Mouse (Mus musculus): ENCODE data around the gene Zfp40. TPM values are rescaled to one million over a fixed set of nuclear protein-coding genes. Genes with fewer than 3 reads are reported as not detected.
A peak's percentile ranks its signal among the peaks of the same experiment; 100 is the strongest.
"Not testable (repeated sequence)": the region's sequence is repeated elsewhere in the genome, so short reads cannot be mapped to it uniquely, and the experiment has no call there.

Gene Zfp40
- polyA plus RNA-seq (2012; fragmentation: generic; extraction: Trizol) = 0.82 TPM

DNA sequence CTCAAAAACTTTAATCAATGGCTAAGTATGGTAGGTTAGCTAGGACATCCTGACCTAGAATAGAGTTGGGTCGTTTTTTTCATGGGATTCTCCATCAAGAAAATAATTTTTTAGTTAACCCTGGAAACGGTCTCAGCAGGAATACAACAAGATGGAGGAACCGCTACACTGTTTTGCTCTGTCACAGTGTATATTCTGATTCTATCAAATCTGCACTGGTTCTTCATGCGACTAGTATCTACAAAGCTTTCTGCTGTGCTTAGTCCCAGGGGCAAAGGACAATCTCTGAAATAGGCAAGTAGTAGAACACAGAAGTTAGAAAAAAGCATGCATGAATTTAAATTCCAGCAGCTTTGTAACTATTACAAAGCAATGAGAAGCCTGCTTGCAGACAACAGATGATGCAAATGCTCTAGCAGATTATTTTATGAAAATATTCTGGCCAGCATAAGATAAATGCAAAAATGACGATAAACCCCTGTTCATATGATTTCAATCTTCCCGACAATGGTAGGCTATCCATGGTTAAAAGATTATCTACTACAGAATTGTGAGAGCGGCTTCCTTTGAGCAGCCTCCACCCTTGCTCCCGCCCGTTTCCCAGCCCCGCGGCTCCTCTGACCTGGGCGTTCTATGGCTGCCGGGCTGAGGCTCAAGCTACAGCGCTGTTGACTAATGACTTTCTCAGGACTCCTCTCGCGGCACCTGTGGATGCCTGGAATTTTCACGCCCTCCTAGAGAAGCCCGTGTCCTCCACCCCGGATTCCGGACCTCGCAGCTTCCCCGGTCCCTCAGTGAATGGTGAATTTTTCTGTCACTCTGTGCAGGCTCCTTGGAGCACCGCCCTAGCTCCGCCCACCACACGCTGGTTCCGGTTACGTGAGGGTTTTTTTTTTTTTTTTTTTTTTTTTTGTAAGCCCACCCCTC is at the start of gene Zfp40:
TSS of gene Zfp40 (minus strand) at position 800 of the 927 bp plus-strand sequence.
- no peaks in the 10 kb centered on the region for H3K79me2 ChIP-seq (ENCODE audit: control insufficient read depth, insufficient read depth)
- peak in 1 of 3 experiments; percentile 12 for TF ChIP-seq MYOG (IDR thresholded peaks at IDR 0.05; ENCODE audit: control insufficient read depth in 1 of 3, insufficient read depth in 1 of 3, insufficient read length in 2 of 3, low read depth in 2 of 3)
- TF ChIP-seq POLR2A (IDR thresholded peaks at IDR 0.05; ENCODE audit: insufficient read length, low read depth) = peak; percentile 50
- no peak for TF ChIP-seq MAX (IDR thresholded peaks at IDR 0.05; ENCODE audit: low read depth)
- no peak for TF ChIP-seq TCF3 (IDR thresholded peaks at IDR 0.05; ENCODE audit: insufficient read length, low read depth)
- TF ChIP-seq SRF (IDR thresholded peaks at IDR 0.05; ENCODE audit: control insufficient read depth, insufficient read length, low read depth) = no peak
- no peaks in the 10 kb centered on the region for H3K27me3 ChIP-seq (ENCODE audit: control insufficient read depth, insufficient read depth, insufficient read length)
- H3ac ChIP-seq (ENCODE audit: control insufficient read depth, insufficient read length) = peak within 1 kb of the TSS; percentile 16
- H3K36me3 ChIP-seq (ENCODE audit: control insufficient read depth, insufficient read depth) = peaks cover 2% of the 10 kb centered on the region
- H3K4me3 ChIP-seq = peak within 1 kb of the TSS; percentile 48
- peak within 1 kb of the TSS; percentile 91 for H3K4me2 ChIP-seq (ENCODE audit: low read depth)

DNA sequence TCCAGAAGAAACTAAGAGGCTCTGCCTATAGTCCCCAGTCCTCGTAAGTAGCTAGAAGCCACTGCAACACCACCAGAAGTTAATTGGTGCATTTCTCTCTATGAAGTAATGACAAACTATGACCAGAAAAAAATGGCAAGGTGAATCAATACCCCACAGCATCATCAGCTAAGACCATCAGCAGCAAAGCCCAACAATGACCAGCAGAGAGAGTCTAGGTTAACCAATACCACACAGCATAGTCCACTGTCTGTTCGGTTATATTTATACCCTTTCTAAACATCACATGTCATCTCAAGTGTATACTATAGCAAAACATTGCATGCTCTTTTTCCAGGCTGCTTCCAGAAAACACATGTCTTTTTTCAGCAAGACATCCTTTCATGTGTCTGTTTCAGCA is 25.3 kb upstream of the Zfp40 start:
- no peak overlapping the region for H3ac ChIP-seq (ENCODE audit: control insufficient read depth, insufficient read length)
- TF ChIP-seq TCF3 (IDR thresholded peaks at IDR 0.05; ENCODE audit: insufficient read length, low read depth) = no peak
- no peak for TF ChIP-seq USF1 (IDR thresholded peaks at IDR 0.05; ENCODE audit: low read depth)
- no peaks in the 10 kb centered on the region for H3K27me3 ChIP-seq (ENCODE audit: control insufficient read depth, insufficient read depth, insufficient read length)
- no peaks in the 10 kb centered on the region for H3K79me2 ChIP-seq (ENCODE audit: control insufficient read depth, insufficient read depth)
- H3K4me2 ChIP-seq (ENCODE audit: low read depth) = no peak overlapping the region
- H3K4me3 ChIP-seq = no peak overlapping the region
- no peaks in the 10 kb centered on the region for H3K36me3 ChIP-seq (ENCODE audit: control insufficient read depth, insufficient read depth)

DNA sequence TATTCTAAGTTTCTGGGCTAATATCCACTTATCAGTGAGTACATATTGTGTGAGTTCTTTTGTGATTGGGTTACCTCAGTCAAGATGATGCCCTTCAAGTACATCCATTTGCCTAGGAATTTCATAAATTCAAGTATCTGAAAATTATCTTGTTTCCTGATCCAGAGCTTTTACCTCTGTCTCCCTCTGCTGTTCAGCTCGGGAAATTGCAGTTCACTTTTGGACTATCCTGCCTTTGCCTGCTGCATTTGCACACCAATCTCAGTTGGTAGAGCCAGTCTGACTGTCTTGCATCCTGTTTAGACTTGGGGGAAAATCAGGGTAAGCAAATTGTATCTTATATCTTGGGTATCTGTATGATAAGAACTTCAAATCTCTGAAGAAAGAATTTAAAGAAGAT is 6.8 kb upstream of the Zfp40 start:
- not testable (repeated sequence) for H3ac ChIP-seq (ENCODE audit: control insufficient read depth, insufficient read length); H3K27me3 ChIP-seq (ENCODE audit: control insufficient read depth, insufficient read depth, insufficient read length); H3K79me2 ChIP-seq (ENCODE audit: control insufficient read depth, insufficient read depth); H3K4me2 ChIP-seq (ENCODE audit: low read depth); H3K4me3 ChIP-seq; H3K36me3 ChIP-seq (ENCODE audit: control insufficient read depth, insufficient read depth)

DNA sequence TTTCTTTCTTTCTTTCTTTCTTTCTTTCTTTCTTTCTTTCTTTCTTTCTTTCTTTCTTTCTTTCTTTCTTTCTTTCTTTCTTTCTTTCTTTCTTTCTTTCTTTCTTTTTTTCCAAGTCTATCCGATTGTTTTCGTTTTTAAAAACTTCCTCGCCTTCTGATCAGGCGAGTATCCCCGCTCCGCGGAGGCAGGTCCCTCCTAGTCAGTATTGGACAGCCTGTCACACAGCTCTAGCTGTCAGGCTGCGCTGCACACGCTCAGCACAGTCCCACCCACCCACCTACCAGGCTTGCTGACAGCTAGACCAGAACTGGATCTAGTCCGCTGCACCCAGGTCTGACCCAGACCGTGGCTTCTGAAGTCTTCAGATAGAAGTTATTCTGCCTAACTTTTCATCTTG is 389 bp upstream of the Zfp40 start:
- H3K27me3 ChIP-seq (ENCODE audit: control insufficient read depth, insufficient read depth, insufficient read length) = no peaks in the 10 kb centered on the region
- TF ChIP-seq E2F4 (IDR thresholded peaks at IDR 0.05; ENCODE audit: insufficient read depth) = no peak
- no peak for TF ChIP-seq MYOD1 (IDR thresholded peaks at IDR 0.05; ENCODE audit: control insufficient read depth in 1 of 3, insufficient read length in 2 of 3, low read depth in 2 of 3)
- TF ChIP-seq CEBPB (IDR thresholded peaks at IDR 0.05; ENCODE audit: insufficient read depth, poor library complexity, severe bottlenecking) = no peak
- no peak for TF ChIP-seq MYOG (IDR thresholded peaks at IDR 0.05; ENCODE audit: control insufficient read depth in 1 of 3, insufficient read depth in 1 of 3, insufficient read length in 2 of 3, low read depth in 2 of 3)
- no peak for TF ChIP-seq POLR2A (IDR thresholded peaks at IDR 0.05; ENCODE audit: insufficient read length, low read depth)
- no peak for TF ChIP-seq USF1 (IDR thresholded peaks at IDR 0.05; ENCODE audit: low read depth)
- TF ChIP-seq TCF12 (IDR thresholded peaks at IDR 0.05; ENCODE audit: insufficient read depth, poor library complexity, severe bottlenecking) = no peak
- TF ChIP-seq MAX (IDR thresholded peaks at IDR 0.05; ENCODE audit: low read depth) = no peak
- TF ChIP-seq POLR2AphosphoS2 (IDR thresholded peaks at IDR 0.05; ENCODE audit: insufficient read length, low read depth) = no peak
- TF ChIP-seq SRF (IDR thresholded peaks at IDR 0.05; ENCODE audit: control insufficient read depth, insufficient read length, low read depth) = no peak
- TF ChIP-seq TCF3 (IDR thresholded peaks at IDR 0.05; ENCODE audit: insufficient read length, low read depth) = no peak
- TF ChIP-seq REST (IDR thresholded peaks at IDR 0.05; ENCODE audit: insufficient read depth, insufficient read length) = no peak

DNA sequence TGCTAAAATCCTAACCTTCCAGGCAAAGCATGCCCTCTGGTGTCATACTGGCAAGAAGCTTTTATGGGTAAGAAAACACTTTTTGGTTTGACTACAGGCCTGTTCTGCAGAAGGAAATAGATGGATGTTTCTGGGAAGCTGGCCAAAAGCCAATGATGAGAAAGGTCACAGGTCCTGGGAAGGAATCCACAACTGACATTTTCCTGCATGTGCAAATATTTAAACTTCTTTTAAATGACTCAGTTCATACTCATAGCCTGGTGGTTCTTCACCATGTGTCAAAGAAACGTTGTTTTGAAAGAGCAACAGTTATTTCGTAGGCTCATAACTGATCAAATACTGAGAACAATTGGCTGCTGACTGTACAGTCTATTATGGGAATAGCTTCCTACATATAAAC is 5.4 kb downstream of the Zfp40 start:
- no peak overlapping the region for H3K4me2 ChIP-seq (ENCODE audit: low read depth)
- H3K36me3 ChIP-seq (ENCODE audit: control insufficient read depth, insufficient read depth) = peaks cover 9% of the 10 kb centered on the region
- no peak overlapping the region for H3ac ChIP-seq (ENCODE audit: control insufficient read depth, insufficient read length)
- H3K4me3 ChIP-seq = no peak overlapping the region
- TF ChIP-seq TCF3 (IDR thresholded peaks at IDR 0.05; ENCODE audit: insufficient read length, low read depth) (no peak), REST (IDR thresholded peaks at IDR 0.05; ENCODE audit: insufficient read depth, insufficient read length) (no peak), SRF (IDR thresholded peaks at IDR 0.05; ENCODE audit: control insufficient read depth, insufficient read length, low read depth) (no peak)
- no peaks in the 10 kb centered on the region for H3K27me3 ChIP-seq (ENCODE audit: control insufficient read depth, insufficient read depth, insufficient read length)
- no peaks in the 10 kb centered on the region for H3K79me2 ChIP-seq (ENCODE audit: control insufficient read depth, insufficient read depth)

More for the DNA sequence above, 389 bp upstream of the Zfp40 start:
- Histone ChIP-seq H3K79me2 (ENCODE audit: control insufficient read depth, insufficient read depth) (no peaks in the 10 kb centered on the region), H3K4me3 (peak overlapping the region; percentile 48), H3ac (ENCODE audit: control insufficient read depth, insufficient read length) (peak overlapping the region; percentile 16), H3K36me3 (ENCODE audit: control insufficient read depth, insufficient read depth) (no peaks in the 10 kb centered on the region), H3K4me2 (ENCODE audit: low read depth) (peak overlapping the region; percentile 91)

Other genes starting within 250 kb of the Zfp40 start
- gene Vmn2r-ps130, start 132.1 kb downstream of the Zfp40 start, polyA plus RNA-seq (2012; fragmentation: generic; extraction: Trizol) = not detected
- gene Vmn2r114, start 119.3 kb upstream of the Zfp40 start, polyA plus RNA-seq (2012; fragmentation: generic; extraction: Trizol) = not detected
- gene Vmn2r115, start 150.5 kb upstream of the Zfp40 start, polyA plus RNA-seq (2012; fragmentation: generic; extraction: Trizol) = not detected
- gene Vmn2r116, start 191.4 kb upstream of the Zfp40 start, polyA plus RNA-seq (2012; fragmentation: generic; extraction: Trizol) = not detected

Data from myocyte (in vitro differentiated cells).